Mouse (Mus musculus) neural tube, embryonic 13.5 days (tissue): Measurements from ENCODE around the gene Tldc1. TPM values are rescaled to one million over a fixed set of nuclear protein-coding genes. Genes with fewer than 3 reads are reported as not detected.

Experiments used
- ATAC-seq: fragments of 200-750 bp; cut with Nextera tagmentation; 2 replicates; pipeline ENCODE4 v1.8.0; 2017; ENCODE audit warnings: low read depth, mild to moderate bottlenecking, moderate TSS enrichment, moderate library complexity
- H3K27ac ChIP-seq: fragments of 300-500 bp; sonication (generic); replicated peaks from 2 replicates; pipeline ENCODE4 v1.5.1; 2015; ENCODE audit warnings: moderate library complexity, mild to moderate bottlenecking, inconsistent platforms
- H3K27me3 ChIP-seq: fragments of 300-500 bp; sonication (generic); 2 replicates; pipeline ENCODE4 v1.6.1; 2015; ENCODE audit warnings: mild to moderate bottlenecking, inconsistent platforms
- H3K36me3 ChIP-seq: fragments of 300-500 bp; sonication (generic); 2 replicates; pipeline ENCODE4 v1.6.1; 2015; ENCODE audit warnings: mild to moderate bottlenecking, inconsistent platforms
- H3K4me1 ChIP-seq: fragments of 300-500 bp; sonication (generic); replicated peaks from 2 replicates; pipeline ENCODE4 v1.6.1; 2015; ENCODE audit warnings: inconsistent platforms
- H3K4me2 ChIP-seq: fragments of 300-500 bp; sonication (generic); 2 replicates; pipeline ENCODE4 v1.6.1; 2015; ENCODE audit warnings: inconsistent platforms, mild to moderate bottlenecking, moderate library complexity
- H3K4me3 ChIP-seq: fragments of 300-500 bp; sonication (generic); 2 replicates; pipeline ENCODE4 v1.5.1; 2015; ENCODE audit warnings: mild to moderate bottlenecking, inconsistent platforms
- H3K9ac ChIP-seq: fragments of 300-500 bp; sonication (generic); 2 replicates; pipeline ENCODE4 v1.6.1; 2015; ENCODE audit warnings: moderate library complexity, mild to moderate bottlenecking, inconsistent platforms
- H3K9me3 ChIP-seq: fragments of 300-500 bp; sonication (generic); 2 replicates; pipeline ENCODE4 v1.6.1; 2016; ENCODE audit warnings: inconsistent platforms
- WGBS: fragments of 180-500 bp; shearing (Covaris S2); methylation state at CpG from one replicate; pipeline ENCODE4 v1.1.7; 2015; 5-methylcytosine and 5-hydroxymethylcytosine counted together
- polyA plus RNA-seq: library from polyadenylated mRNA; unstranded; fragments of >200 nt; fragmentation: Nextera tagmentation; extraction: Ambion mirVana; gene quantifications from 2 replicates; pipeline ENCODE4 v1.2.1, GENCODE M21; 2015

Tldc1 gene
- polyA plus RNA-seq, 1 experiment from 2014 or later: 14.6 TPM

- H3K9me3 ChIP-seq: no peaks in the 10 kb centered on the region
- no peaks in the 10 kb centered on the region for H3K27me3 ChIP-seq
- 5% methylated on average over 15 of the region's 15 CpGs for WGBS
- H3K4me2 ChIP-seq: peak overlapping the region; percentile 40
- ATAC-seq: peak; percentile 80
- peak overlapping the region; percentile 88 for H3K27ac ChIP-seq
- no peaks in the 10 kb centered on the region for H3K36me3 ChIP-seq
- peak overlapping the region; percentile 61 for H3K9ac ChIP-seq
- peaks cover 43% of the 10 kb centered on the region for H3K4me1 ChIP-seq
- no peak overlapping the region for H3K4me3 ChIP-seq
These were observed 20.2 kb upstream of the Tldc1 start for GRCm38 (mm10) chr8:119798170-119798964.

GRCm38 (mm10) chr8:119795651-119796050 lies 17.4 kb upstream of the Tldc1 start:
- H3K4me3 ChIP-seq: no peak overlapping the region
- no peaks in the 10 kb centered on the region for H3K36me3 ChIP-seq
- peaks cover 50% of the 10 kb centered on the region for H3K4me1 ChIP-seq
- H3K4me2 ChIP-seq: no peak overlapping the region
- WGBS: 90% methylated on average over 3 of the region's 3 CpGs
- ATAC-seq: no peak
- no peak overlapping the region for H3K27ac ChIP-seq
- H3K9me3 ChIP-seq: no peaks in the 10 kb centered on the region
- H3K27me3 ChIP-seq: no peaks in the 10 kb centered on the region
- no peak overlapping the region for H3K9ac ChIP-seq

- Histone ChIP-seq H3K27me3 (no peaks in the 10 kb centered on the region), H3K27ac (no peak overlapping the region), H3K4me1 (peaks cover 44% of the 10 kb centered on the region), H3K4me2 (no peak overlapping the region), H3K9me3 (no peaks in the 10 kb centered on the region), H3K9ac (no peak overlapping the region), H3K36me3 (no peaks in the 10 kb centered on the region), H3K4me3 (no peak overlapping the region)
- ATAC-seq: no peak
- WGBS: 41% methylated on average over 7 of the region's 7 CpGs
These were observed 16.5 kb upstream of the Tldc1 start for GRCm38 (mm10) chr8:119794689-119795088.

GRCm38 (mm10) chr8:119791804-119792704 lies 13.8 kb upstream of the Tldc1 start:
- no peaks in the 10 kb centered on the region for H3K27me3 ChIP-seq
- WGBS: 12% methylated on average over 16 of the region's 16 CpGs
- no peaks in the 10 kb centered on the region for H3K36me3 ChIP-seq
- H3K9ac ChIP-seq: peak overlapping the region; percentile 47; the same call in 1 of the 2 replicates
- H3K4me2 ChIP-seq: no peak overlapping the region
- H3K4me1 ChIP-seq: peaks cover 33% of the 10 kb centered on the region
- no peaks in the 10 kb centered on the region for H3K9me3 ChIP-seq
- no peak overlapping the region for H3K4me3 ChIP-seq
- peak overlapping the region; percentile 68 for H3K27ac ChIP-seq
- ATAC-seq: 0 out of 2 replicates have a peak, but pooled peaks have one; percentile 16

- H3K27me3 ChIP-seq: no peaks in the 10 kb centered on the region
- no peak overlapping the region for H3K9ac ChIP-seq
- 86% methylated on average over 7 of the region's 7 CpGs for WGBS
- ATAC-seq: no peak
- H3K4me3 ChIP-seq: no peak overlapping the region
- no peaks in the 10 kb centered on the region for H3K9me3 ChIP-seq
- no peak overlapping the region for H3K4me2 ChIP-seq
- no peaks in the 10 kb centered on the region for H3K36me3 ChIP-seq
- peaks cover 45% of the 10 kb centered on the region for H3K4me1 ChIP-seq
- no peak overlapping the region for H3K27ac ChIP-seq
These were observed 11.4 kb upstream of the Tldc1 start for GRCm38 (mm10) chr8:119789581-119789980.

- Histone ChIP-seq H3K4me1 (peaks cover 51% of the 10 kb centered on the region), H3K4me3 (no peak overlapping the region), H3K9ac (no peak overlapping the region), H3K9me3 (no peaks in the 10 kb centered on the region), H3K4me2 (no peak overlapping the region), H3K27me3 (no peaks in the 10 kb centered on the region), H3K36me3 (no peaks in the 10 kb centered on the region), H3K27ac (no peak overlapping the region)
- 61% methylated on average over 9 of the region's 9 CpGs for WGBS
- ATAC-seq: no peak
These were observed 10.6 kb upstream of the Tldc1 start for GRCm38 (mm10) chr8:119788607-119789381.

- no peaks in the 10 kb centered on the region for H3K9me3 ChIP-seq
- H3K27ac ChIP-seq: no peak overlapping the region
- no peak for ATAC-seq
- peaks cover 49% of the 10 kb centered on the region for H3K4me1 ChIP-seq
- H3K4me2 ChIP-seq: no peak overlapping the region
- H3K4me3 ChIP-seq: no peak overlapping the region
- no peaks in the 10 kb centered on the region for H3K27me3 ChIP-seq
- 61% methylated on average over 4 of the region's 4 CpGs for WGBS
- no peaks in the 10 kb centered on the region for H3K36me3 ChIP-seq
- no peak overlapping the region for H3K9ac ChIP-seq
These were observed 9.1 kb upstream of the Tldc1 start for GRCm38 (mm10) chr8:119787341-119787740.

GRCm38 (mm10) chr8:119786871-119787270 lies 8.7 kb upstream of the Tldc1 start:
- Histone ChIP-seq H3K9ac (no peak overlapping the region), H3K4me2 (no peak overlapping the region), H3K36me3 (no peaks in the 10 kb centered on the region), H3K4me3 (no peak overlapping the region), H3K9me3 (no peaks in the 10 kb centered on the region), H3K27me3 (no peaks in the 10 kb centered on the region), H3K27ac (no peak overlapping the region), H3K4me1 (peaks cover 46% of the 10 kb centered on the region)
- ATAC-seq: no peak
- 84% methylated on average over 3 of the region's 3 CpGs for WGBS

- Histone ChIP-seq H3K9ac (no peak overlapping the region), H3K27ac (peak overlapping the region; percentile 59), H3K27me3 (no peaks in the 10 kb centered on the region), H3K9me3 (no peaks in the 10 kb centered on the region), H3K4me3 (no peak overlapping the region), H3K4me1 (peaks cover 36% of the 10 kb centered on the region), H3K36me3 (no peaks in the 10 kb centered on the region), H3K4me2 (peak overlapping the region; percentile 17; the same call in 1 of the 2 replicates)
- WGBS: 23% methylated on average over 18 of the region's 18 CpGs
- peak; percentile 38 for ATAC-seq
These were observed 7.7 kb upstream of the Tldc1 start for GRCm38 (mm10) chr8:119785764-119786405.

- WGBS: 69% methylated on average over 7 of the region's 7 CpGs
- ATAC-seq: no peak
- H3K9me3 ChIP-seq: no peaks in the 10 kb centered on the region
- H3K4me2 ChIP-seq: no peak overlapping the region
- H3K4me1 ChIP-seq: peaks cover 32% of the 10 kb centered on the region
- no peak overlapping the region for H3K4me3 ChIP-seq
- no peak overlapping the region; the same call in 1 of the 2 replicates for H3K27ac ChIP-seq
- H3K9ac ChIP-seq: no peak overlapping the region
- H3K27me3 ChIP-seq: no peaks in the 10 kb centered on the region
- H3K36me3 ChIP-seq: no peaks in the 10 kb centered on the region
These were observed 6.5 kb upstream of the Tldc1 start for GRCm38 (mm10) chr8:119784676-119785075.

- ATAC-seq: no peak
- no peak overlapping the region for H3K4me2 ChIP-seq
- no peaks in the 10 kb centered on the region for H3K27me3 ChIP-seq
- 40% methylated on average over 9 of the region's 9 CpGs for WGBS
- no peaks in the 10 kb centered on the region for H3K9me3 ChIP-seq
- H3K27ac ChIP-seq: no peak overlapping the region; the same call in 1 of the 2 replicates
- H3K36me3 ChIP-seq: no peaks in the 10 kb centered on the region
- H3K4me1 ChIP-seq: peaks cover 32% of the 10 kb centered on the region
- H3K9ac ChIP-seq: no peak overlapping the region
- no peak overlapping the region for H3K4me3 ChIP-seq
These were observed 5.9 kb upstream of the Tldc1 start for GRCm38 (mm10) chr8:119784141-119784574.
